Mouse (Mus musculus) liver, adult 2 months (tissue): ENCODE data around the gene Cdt1.

Experiments
- CTCF ChIP-seq: fragments of 200-500 bp; IDR thresholded peaks from 2 replicates; pipeline ENCODE4 v1.5.1; 2011; ENCODE audit warnings: low read depth, low read length, control low read depth
- POLR2A ChIP-seq: fragments of 200-500 bp; IDR thresholded peaks from 2 replicates; pipeline ENCODE4 v1.6.1; 2011; ENCODE audit warnings: low read length, control low read depth; ENCODE audit not compliant: insufficient read depth; ENCODE audit errors: extremely low read depth

GRCm38 (mm10) chr8:122574264-122574663 is 6.4 kb downstream of the Cdt1 start:
- TF ChIP-seq CTCF (no peak), POLR2A (no peak)
